8 mouse cellular contexts compared by ENCODE assay signal in genomic region chr13:35502147-35502522, GRCm38 (mm10).
DNase-seq lines count a peak whose midpoint lies in the region; ATAC-seq and TF ChIP-seq lines count a peak whose summit lies in the region.

No protein-coding gene starts in this region.

- no peak for TF ChIP-seq CTCF in midbrain, postnatal 0 days (IDR thresholded peaks at IDR 0.05)
- TF ChIP-seq CTCF in intestine, postnatal 0 days (IDR thresholded peaks at IDR 0.05; ENCODE audit: low read depth) = no peak

- no peaks in the 10 kb centered on the region for H3K36me3 ChIP-seq in midbrain, postnatal 0 days (ENCODE audit: insufficient read depth, low read length)
- no peaks in the 10 kb centered on the region for H3K36me3 ChIP-seq in intestine, postnatal 0 days (ENCODE audit: control insufficient read depth, insufficient read depth)

- H3K27ac ChIP-seq in midbrain, postnatal 0 days (ENCODE audit: low read depth, low read length) = no peak overlapping the region
- H3K27ac ChIP-seq in intestine, postnatal 0 days (ENCODE audit: low read depth, low read length) = no peak overlapping the region

- no peak overlapping the region for H3K4me3 ChIP-seq in midbrain, postnatal 0 days (ENCODE audit: low read depth, low read length)
- H3K4me3 ChIP-seq in intestine, postnatal 0 days (ENCODE audit: low read depth, low read length) = no peak overlapping the region

- H3K4me2 ChIP-seq in midbrain, postnatal 0 days (ENCODE audit: low read depth, low read length, poor library complexity, severe bottlenecking) = no peak overlapping the region
- no peak overlapping the region for H3K4me2 ChIP-seq in intestine, postnatal 0 days (replicated peaks; ENCODE audit: low read depth)

- 59% methylated on average over 5 of the region's 5 CpGs for WGBS in midbrain, postnatal 0 days
- 48% methylated on average over 5 of the region's 5 CpGs for WGBS in intestine, postnatal 0 days

- H3K9me3 ChIP-seq in midbrain, postnatal 0 days (ENCODE audit: low read length) = no peaks in the 10 kb centered on the region
- no peaks in the 10 kb centered on the region for H3K9me3 ChIP-seq in intestine, postnatal 0 days (ENCODE audit: control insufficient read depth)

- H3K27me3 ChIP-seq in midbrain, postnatal 0 days (ENCODE audit: insufficient read depth, low read length) = no peaks in the 10 kb centered on the region
- no peaks in the 10 kb centered on the region for H3K27me3 ChIP-seq in intestine, postnatal 0 days (replicated peaks; ENCODE audit: control insufficient read depth, insufficient read depth, low read length)

- ATAC-seq in frontal cortex, adult (ENCODE audit: low TSS enrichment) = no peak; the same call in 1 of the 2 replicates
- peak; percentile 34; the same call in 1 of the 2 replicates for ATAC-seq in midbrain, postnatal 0 days (ENCODE audit: low FRiP score)
- ATAC-seq in intestine, postnatal 0 days = no peak

- peak; percentile 24 to 55 for DNase-seq in frontal cortex, adult 2 months (ENCODE audit: extremely low spot score in 1 of 2, low spot score in 1 of 2)
- DNase-seq in 3T3-L1 (ENCODE audit: low read depth, low spot score) = peak; percentile 72
- peak; percentile 51 for DNase-seq in cerebellum, adult 9-11 months
- peak; percentile 47 for DNase-seq in kidney, adult 9 months
- DNase-seq in midbrain, postnatal 0 days (ENCODE audit: low spot score) = peak; percentile 72
- no peak for DNase-seq in yolk sac, embryonic 10.5 days (ENCODE audit: low spot score)

- H3K4me1 ChIP-seq in midbrain, postnatal 0 days (ENCODE audit: insufficient read depth, low read length) = no peaks in the 10 kb centered on the region
- no peaks in the 10 kb centered on the region for H3K4me1 ChIP-seq in intestine, postnatal 0 days (replicated peaks; ENCODE audit: control insufficient read depth, insufficient read depth, low read length)

- no peak overlapping the region for H3K9ac ChIP-seq in midbrain, postnatal 0 days (replicated peaks; ENCODE audit: low read length, poor library complexity, severe bottlenecking)
- no peak overlapping the region for H3K9ac ChIP-seq in intestine, postnatal 0 days (ENCODE audit: low read depth, low read length)
